ENCODE assay signal across 8 mouse cellular contexts in genomic region chr7:101012541-101012940, GRCm38 (mm10). TPM values are rescaled to one million over a fixed set of nuclear protein-coding genes. Genes with fewer than 3 reads are reported as not detected.
DNase-seq lines count a peak whose midpoint lies in the region; ATAC-seq and TF ChIP-seq lines count a peak whose summit lies in the region.

Gene P2ry2, minus strand, starts transcription at chr7:101012866.

- H3K27me3 ChIP-seq in intestine, embryonic 15.5 days (replicated peaks), result peaks cover 29% of the 10 kb centered on the region
- H3K27me3 ChIP-seq in neural tube, embryonic 13.5 days, result peaks cover 79% of the 10 kb centered on the region

- H3K9me3 ChIP-seq in intestine, embryonic 15.5 days, result no peaks in the 10 kb centered on the region
- no peaks in the 10 kb centered on the region for H3K9me3 ChIP-seq in neural tube, embryonic 13.5 days

- ATAC-seq in intestine, embryonic 15.5 days, result no peak
- ATAC-seq in neural tube, embryonic 13.5 days (ENCODE audit: low read depth), result no peak
- ATAC-seq in monocyte, adult 5-6 weeks (replicated peaks; ENCODE audit: insufficient number of reproducible peaks, low FRiP score, low TSS enrichment, poor library complexity, severe bottlenecking), result no peak

- 76% methylated on average over 4 of the region's 4 CpGs for WGBS in intestine, embryonic 15.5 days
- 72% methylated on average over 4 of the region's 4 CpGs for WGBS in neural tube, embryonic 13.5 days

- DNase-seq in layer of hippocampus, adult 2 months (ENCODE audit: low spot score in 2 of 2), result no peak
- no peak for DNase-seq in layer of hippocampus, postnatal 36 days
- no peak for DNase-seq in gastrocnemius, postnatal 14 days
- no peak for DNase-seq in adrenal gland, postnatal 25 days
- DNase-seq in left cerebral cortex, postnatal 14 days (ENCODE audit: low spot score in 2 of 2), result no peak

- TF ChIP-seq CTCF in layer of hippocampus, adult 2 months (conservative IDR thresholded peaks at IDR 0.05), result no peak

- H3K36me3 ChIP-seq in intestine, embryonic 15.5 days, result no peaks in the 10 kb centered on the region
- no peaks in the 10 kb centered on the region for H3K36me3 ChIP-seq in neural tube, embryonic 13.5 days

- H3K4me3 ChIP-seq in layer of hippocampus, adult 2 months, result peak within 1 kb of the TSS; percentile 64
- peak within 1 kb of the TSS; percentile 56 for H3K4me3 ChIP-seq in intestine, embryonic 15.5 days (replicated peaks)
- peak within 1 kb of the TSS; percentile 45 for H3K4me3 ChIP-seq in neural tube, embryonic 13.5 days

- H3K9ac ChIP-seq in intestine, embryonic 15.5 days, result peak within 1 kb of the TSS; percentile 59
- H3K9ac ChIP-seq in neural tube, embryonic 13.5 days, result peak within 1 kb of the TSS; percentile 64

- H3K4me1 ChIP-seq in intestine, embryonic 15.5 days (replicated peaks), result peaks cover 8% of the 10 kb centered on the region
- peaks cover 38% of the 10 kb centered on the region for H3K4me1 ChIP-seq in neural tube, embryonic 13.5 days (replicated peaks)

- H3K4me2 ChIP-seq in intestine, embryonic 15.5 days (replicated peaks), result peak within 1 kb of the TSS; percentile 99
- H3K4me2 ChIP-seq in neural tube, embryonic 13.5 days, result peak within 1 kb of the TSS; percentile 97

- no peak within 1 kb of the TSS for H3K27ac ChIP-seq in layer of hippocampus, adult 2 months
- H3K27ac ChIP-seq in intestine, embryonic 15.5 days, result 0 out of 2 replicates have a peak within 1 kb of the TSS, but pooled peaks have one; percentile 36
- H3K27ac ChIP-seq in neural tube, embryonic 13.5 days (replicated peaks), result no peak within 1 kb of the TSS

- intact Hi-C loops in gastrocnemius, postnatal 14 days (cut with DNase I; ENCODE audit: low total_unique reads), result no loop called here
- intact Hi-C loops in left cerebral cortex, postnatal 14 days (cut with DNase I), result no loop called here

RNA-seq across cellular contexts. Expression of gene P2ry2, which starts in this region (rescaled TPM):
- under 1 TPM; 0.86 to 0.87 TPM for total RNA-seq in layer of hippocampus, adult 2 months (2021)
- under 1 TPM; 0.66 to 0.97 TPM for total RNA-seq in layer of hippocampus, postnatal 36 days (2021)
- 10 to 100 TPM; 38.0 to 47.7 TPM for total RNA-seq in gastrocnemius, postnatal 14 days (2021)
- polyA plus RNA-seq in intestine, embryonic 15.5 days (2015; fragmentation: Nextera tagmentation; extraction: Ambion mirVana), result 2.7 TPM in 2 replicates
- 0.51 and 1.5 TPM in 2 replicates for polyA plus RNA-seq in neural tube, embryonic 13.5 days (2015; fragmentation: Nextera tagmentation; extraction: Ambion mirVana)
- 0.19 to 6.9 TPM (median 0.49 TPM) in 3 replicates for total RNA-seq in monocyte, adult 5-6 weeks (2017)
- total RNA-seq in adrenal gland, postnatal 25 days (2021), result 1.2 and 2.3 TPM in 2 replicates
- under 1 TPM; 0.55 to 0.92 TPM for total RNA-seq in left cerebral cortex, postnatal 14 days (2021)
